Mouse (Mus musculus) heart, embryonic 16.5 days (tissue): ENCODE measurements around the gene Ajm1. TPM values are rescaled to one million over a fixed set of nuclear protein-coding genes. Genes with fewer than 3 reads are reported as not detected.

Source experiments
- ATAC-seq: fragments of 200-750 bp; cut with Nextera tagmentation; replicated peaks from 2 replicates; pipeline ENCODE4 v1.8.0; 2017; ENCODE audit warnings: moderate number of reproducible peaks; ENCODE audit not compliant: insufficient read depth, low FRiP score; ENCODE audit errors: extremely low read depth
- H3K27ac ChIP-seq: fragments of 300-500 bp; sonication (generic); 2 replicates; pipeline ENCODE4 v1.5.1; 2014; ENCODE audit warnings: mild to moderate bottlenecking, low read length, control low read depth, moderate library complexity
- H3K27me3 ChIP-seq: fragments of 300-500 bp; sonication (generic); 2 replicates; pipeline ENCODE4 v1.6.1; 2014; ENCODE audit warnings: low read length, mixed read lengths; ENCODE audit not compliant: control insufficient read depth, insufficient read depth
- H3K36me3 ChIP-seq: fragments of 300-500 bp; sonication (generic); 2 replicates; pipeline ENCODE4 v1.6.1; 2014; ENCODE audit not compliant: control insufficient read depth, insufficient read depth
- H3K4me1 ChIP-seq: fragments of 300-500 bp; sonication (generic); 2 replicates; pipeline ENCODE4 v1.6.1; 2014; ENCODE audit warnings: low read length, mixed read lengths; ENCODE audit not compliant: control insufficient read depth, insufficient read depth
- H3K4me2 ChIP-seq: fragments of 300-500 bp; sonication (generic); 2 replicates; pipeline ENCODE4 v1.6.1; 2014; ENCODE audit warnings: low read depth, mild to moderate bottlenecking, control low read depth, low read length
- H3K4me3 ChIP-seq: fragments of 300-500 bp; sonication (generic); 2 replicates; pipeline ENCODE4 v1.5.1; 2014; ENCODE audit warnings: mild to moderate bottlenecking, control low read depth, low read length
- H3K9ac ChIP-seq: fragments of 300-500 bp; sonication (generic); 2 replicates; pipeline ENCODE4 v1.6.1; 2014; ENCODE audit warnings: low read length, control low read depth
- H3K9me3 ChIP-seq: fragments of 300-500 bp; sonication (generic); replicated peaks from 2 replicates; pipeline ENCODE4 v1.6.1; 2016; ENCODE audit warnings: low read length; ENCODE audit not compliant: control insufficient read depth
- WGBS: fragments of 180-500 bp; shearing (Covaris S2); extraction: QIAGEN DNeasy Blood & Tissue Kit; methylation state at CpG from one replicate; pipeline ENCODE4 v1.1.7; 2014; 5-methylcytosine and 5-hydroxymethylcytosine counted together
- polyA plus RNA-seq: library from polyadenylated mRNA; unstranded; fragments of >200 nt; fragmentation: Nextera tagmentation; extraction: Ambion mirVana; gene quantifications from 2 replicates; pipeline ENCODE4 v1.2.1, GENCODE M21; 2015

Ajm1 gene
- polyA plus RNA-seq, 1 experiment from 2014 or later = 0.05 TPM

GRCm38 (mm10) chr2:25526510-25527302 is 54.9 kb downstream of the Ajm1 start:
- H3K36me3 ChIP-seq = peaks cover 71% of the 10 kb centered on the region
- no peaks in the 10 kb centered on the region for H3K27me3 ChIP-seq
- H3K4me1 ChIP-seq = no peaks in the 10 kb centered on the region
- no peaks in the 10 kb centered on the region for H3K9me3 ChIP-seq
- H3K27ac ChIP-seq = no peak overlapping the region
- no peak for ATAC-seq
- no peak overlapping the region for H3K4me3 ChIP-seq
- H3K4me2 ChIP-seq = no peak overlapping the region
- WGBS = 88% methylated on average over 9 of the region's 9 CpGs
- no peak overlapping the region for H3K9ac ChIP-seq

Other genes with a start within 250 kb of the Ajm1 start
- 24.7 and 28.4 TPM in 2 replicates for gene Man1b1, start 249.4 kb downstream of the Ajm1 start, polyA plus RNA-seq
- 10.3 and 10.6 TPM in 2 replicates for gene Dpp7, start 225.4 kb downstream of the Ajm1 start, polyA plus RNA-seq
- gene Uap1l1, start 216.1 kb downstream of the Ajm1 start, polyA plus RNA-seq = 18.8 and 19.3 TPM in 2 replicates
- gene Sapcd2, start 209.4 kb downstream of the Ajm1 start, polyA plus RNA-seq = 21.1 and 22.5 TPM in 2 replicates
- 3.4 and 4.0 TPM in 2 replicates for gene Entpd2, start 185.9 kb downstream of the Ajm1 start, polyA plus RNA-seq
- 30.8 TPM in 2 replicates for gene Npdc1, start 182.4 kb downstream of the Ajm1 start, polyA plus RNA-seq
- gene Fut7, start 158.5 kb downstream of the Ajm1 start, polyA plus RNA-seq = 0.35 and 0.46 TPM in 2 replicates
- 5.4 and 5.8 TPM in 2 replicates for gene Abca2, start 153.1 kb downstream of the Ajm1 start, polyA plus RNA-seq
- 8.0 and 17.9 TPM in 2 replicates for gene Clic3, start 124.9 kb downstream of the Ajm1 start, polyA plus RNA-seq
- 37.6 and 40.4 TPM in 2 replicates for gene Paxx, start 120.7 kb downstream of the Ajm1 start, polyA plus RNA-seq
- gene Ptgds, start 111.7 kb downstream of the Ajm1 start, polyA plus RNA-seq = 192 and 202 TPM in 2 replicates
- gene Lcn12, start 87.8 kb downstream of the Ajm1 start, polyA plus RNA-seq = not detected in 2 replicates
- gene Fbxw5, start 81.0 kb downstream of the Ajm1 start, polyA plus RNA-seq = 92.1 and 97.8 TPM in 2 replicates
- gene C8g, start 80.0 kb downstream of the Ajm1 start, polyA plus RNA-seq = 3.9 and 4.3 TPM in 2 replicates
- 27.0 and 27.3 TPM in 2 replicates for gene Traf2, start 34.8 kb downstream of the Ajm1 start, polyA plus RNA-seq
- gene Edf1, start 23.9 kb downstream of the Ajm1 start, polyA plus RNA-seq = 288 and 303 TPM in 2 replicates
- gene Mamdc4, start 6.9 kb downstream of the Ajm1 start, polyA plus RNA-seq = 2.7 and 19.0 TPM in 2 replicates
- 180 and 190 TPM in 2 replicates for gene Phpt1, start 6.5 kb downstream of the Ajm1 start, polyA plus RNA-seq
- gene Rabl6, start 26.8 kb upstream of the Ajm1 start, polyA plus RNA-seq = 42.7 and 48.9 TPM in 2 replicates
- 0.07 and 0.11 TPM in 2 replicates for gene Ccdc183, start 35.9 kb upstream of the Ajm1 start, polyA plus RNA-seq
- gene Tmem141, start 40.2 kb upstream of the Ajm1 start, polyA plus RNA-seq = 20.0 and 25.6 TPM in 2 replicates
- 3.6 and 6.3 TPM in 2 replicates for gene Fcna, start 46.3 kb upstream of the Ajm1 start, polyA plus RNA-seq
- gene Lcn8, start 71.4 kb upstream of the Ajm1 start, polyA plus RNA-seq = not detected in 2 replicates
- not detected in 2 replicates for gene Lcn5, start 76.2 kb upstream of the Ajm1 start, polyA plus RNA-seq
- gene Lcn6, start 95.0 kb upstream of the Ajm1 start, polyA plus RNA-seq = not detected in 2 replicates
- gene Lcn10, start 101.0 kb upstream of the Ajm1 start, polyA plus RNA-seq = not detected in 2 replicates
- not detected in 2 replicates for gene Obp2a, start 118.3 kb upstream of the Ajm1 start, polyA plus RNA-seq
- 42.3 and 45.4 TPM in 2 replicates for gene Bmyc, start 125.0 kb upstream of the Ajm1 start, polyA plus RNA-seq
- not detected in 2 replicates for gene Obp2b, start 155.3 kb upstream of the Ajm1 start, polyA plus RNA-seq
- gene Lcn3, start 183.8 kb upstream of the Ajm1 start, polyA plus RNA-seq = not detected in 2 replicates
- gene Lcn11, start 195.3 kb upstream of the Ajm1 start, polyA plus RNA-seq = not detected in 2 replicates
- 0.26 TPM in 1 of 2 replicates, not detected in the other for gene Gm13539, start 200.5 kb upstream of the Ajm1 start, polyA plus RNA-seq
- not detected in 2 replicates for gene Glt6d1, start 234.1 kb upstream of the Ajm1 start, polyA plus RNA-seq
- not detected in 2 replicates for gene Lcn9, start 241.4 kb upstream of the Ajm1 start, polyA plus RNA-seq